8 mouse cellular contexts compared by ENCODE assay signal in the genomic region with DNA sequence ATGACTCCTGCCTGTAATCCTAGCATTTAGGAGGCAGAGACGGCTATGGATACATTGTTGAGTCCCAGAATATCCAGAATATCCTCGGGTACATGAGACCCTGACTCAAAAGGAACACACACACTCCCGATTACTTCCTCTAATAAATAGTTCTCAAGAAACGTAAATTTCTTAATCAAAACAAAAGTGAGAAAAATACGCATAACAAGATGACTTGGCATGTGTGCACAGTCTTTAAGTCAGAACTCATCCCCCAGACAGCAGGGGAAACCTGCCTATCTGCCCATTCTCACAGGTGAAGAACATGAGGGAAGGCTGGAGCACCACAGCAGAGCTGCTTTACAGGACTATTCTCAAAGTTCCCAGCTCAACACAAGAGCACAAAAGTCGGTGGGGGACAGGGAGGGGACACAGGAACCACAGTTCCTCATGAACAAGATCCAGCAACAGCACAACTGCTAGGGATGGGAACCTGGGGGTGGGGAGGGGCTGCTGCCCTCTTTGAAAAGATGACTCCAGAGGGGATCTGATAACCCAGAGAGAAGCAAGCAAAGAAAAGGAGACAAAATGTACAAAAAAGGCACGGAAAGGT. TPM values are rescaled to one million over a fixed set of nuclear protein-coding genes. Genes with fewer than 3 reads are reported as not detected.
DNase-seq lines count a peak whose midpoint lies in the region; ATAC-seq and TF ChIP-seq lines count a peak whose summit lies in the region.

No protein-coding gene starts in this region.

- 36% methylated on average over 7 of the region's 7 CpGs for WGBS in heart, embryonic 12.5 days
- 18% methylated on average over 7 of the region's 7 CpGs for WGBS in heart, postnatal 0 days
- WGBS in midbrain, embryonic 11.5 days, result 50% methylated on average over 7 of the region's 7 CpGs

- peak overlapping the region; percentile 99 for H3K9ac ChIP-seq in heart, embryonic 12.5 days
- peak overlapping the region; percentile 100; the same call in 1 of the 2 replicates for H3K9ac ChIP-seq in heart, postnatal 0 days (replicated peaks; ENCODE audit: low read depth, low read length)
- H3K9ac ChIP-seq in midbrain, embryonic 11.5 days (ENCODE audit: low read length), result peak overlapping the region; percentile 100

- no peaks in the 10 kb centered on the region for H3K9me3 ChIP-seq in heart, embryonic 12.5 days (replicated peaks)
- H3K9me3 ChIP-seq in G1E (replicated peaks), result no peaks in the 10 kb centered on the region
- H3K9me3 ChIP-seq in heart, postnatal 0 days (replicated peaks; ENCODE audit: control insufficient read depth, low read length), result no peaks in the 10 kb centered on the region
- no peaks in the 10 kb centered on the region for H3K9me3 ChIP-seq in midbrain, embryonic 11.5 days (ENCODE audit: control insufficient read depth, low read length)

- ATAC-seq in heart, embryonic 12.5 days (ENCODE audit: insufficient number of reproducible peaks, low FRiP score), result no peak
- ATAC-seq in G1E (ENCODE audit: extremely low read depth, insufficient number of reproducible peaks, low FRiP score, poor library complexity, severe bottlenecking), result no peak
- no peak for ATAC-seq in heart, postnatal 0 days (ENCODE audit: insufficient read depth, low read depth)
- ATAC-seq in midbrain, embryonic 11.5 days (ENCODE audit: low FRiP score), result no peak
- no peak for ATAC-seq in megakaryocyte-erythroid progenitor cell, adult 5-6 weeks (replicated peaks; ENCODE audit: low FRiP score, low TSS enrichment, poor library complexity, severe bottlenecking)

- peak overlapping the region; percentile 100 for H3K27ac ChIP-seq in heart, embryonic 12.5 days (ENCODE audit: poor library complexity, severe bottlenecking)
- H3K27ac ChIP-seq in heart, postnatal 0 days (ENCODE audit: low read depth), result peak overlapping the region; percentile 99
- no peak overlapping the region for H3K27ac ChIP-seq in midbrain, embryonic 11.5 days (ENCODE audit: low read depth, low read length)

- H3K4me3 ChIP-seq in heart, embryonic 12.5 days, result peak overlapping the region; percentile 94
- peak overlapping the region; percentile 80 for H3K4me3 ChIP-seq in G1E (ENCODE audit: low read depth, low read length)
- H3K4me3 ChIP-seq in heart, postnatal 0 days (ENCODE audit: low read depth, low read length), result peak overlapping the region; percentile 95
- peak overlapping the region; percentile 100 for H3K4me3 ChIP-seq in midbrain, embryonic 11.5 days (ENCODE audit: low read depth, low read length)

- H3K27me3 ChIP-seq in heart, embryonic 12.5 days (replicated peaks), result no peaks in the 10 kb centered on the region
- H3K27me3 ChIP-seq in G1E (ENCODE audit: insufficient read depth, low read length), result no peaks in the 10 kb centered on the region
- H3K27me3 ChIP-seq in heart, postnatal 0 days (ENCODE audit: control insufficient read depth, insufficient read depth, low read length), result no peaks in the 10 kb centered on the region
- no peaks in the 10 kb centered on the region for H3K27me3 ChIP-seq in midbrain, embryonic 11.5 days (ENCODE audit: control insufficient read depth, insufficient read depth, low read length)

- peaks cover 56% of the 10 kb centered on the region for H3K4me1 ChIP-seq in heart, embryonic 12.5 days (replicated peaks)
- H3K4me1 ChIP-seq in G1E (ENCODE audit: insufficient read depth, low read depth, low read length), result peaks cover 56% of the 10 kb centered on the region
- H3K4me1 ChIP-seq in heart, postnatal 0 days (ENCODE audit: control insufficient read depth, insufficient read depth), result peaks cover 45% of the 10 kb centered on the region
- peaks cover 32% of the 10 kb centered on the region for H3K4me1 ChIP-seq in midbrain, embryonic 11.5 days (ENCODE audit: control insufficient read depth, insufficient read depth, low read length)

- peak overlapping the region; percentile 91 for H3K4me2 ChIP-seq in heart, embryonic 12.5 days
- peak overlapping the region; percentile 76 for H3K4me2 ChIP-seq in heart, postnatal 0 days (ENCODE audit: low read depth, low read length)
- peak overlapping the region; percentile 89 for H3K4me2 ChIP-seq in midbrain, embryonic 11.5 days

- TF ChIP-seq CTCF in G1E (IDR thresholded peaks at IDR 0.05; ENCODE audit: low read depth, low read length), result no peak
- TF ChIP-seq CTCF in heart, postnatal 0 days (IDR thresholded peaks at IDR 0.05; ENCODE audit: low read depth), result no peak

- no peak for TF ChIP-seq EP300 in heart, postnatal 0 days (IDR thresholded peaks at IDR 0.05; ENCODE audit: low read depth)

- H3K36me3 ChIP-seq in heart, embryonic 12.5 days, result peaks cover 12% of the 10 kb centered on the region
- H3K36me3 ChIP-seq in G1E (replicated peaks), result peaks cover 58% of the 10 kb centered on the region
- no peaks in the 10 kb centered on the region for H3K36me3 ChIP-seq in heart, postnatal 0 days (replicated peaks; ENCODE audit: control insufficient read depth, insufficient read depth, low read length)
- peaks cover 2% of the 10 kb centered on the region for H3K36me3 ChIP-seq in midbrain, embryonic 11.5 days (ENCODE audit: control insufficient read depth, insufficient read depth, low read length)

- no peak for DNase-seq in heart, postnatal 4 days
- DNase-seq in G1E (ENCODE audit: low spot score), result no peak
- no peak for DNase-seq in heart, postnatal 0 days (ENCODE audit: low spot score)
- DNase-seq in midbrain, embryonic 11.5 days (ENCODE audit: low spot score, missing footprints), result peak; percentile 86
- DNase-seq in Muller cell, postnatal 12 days (ENCODE audit: inconsistent ontology term), result no peak
- no peak for DNase-seq in right cerebral cortex, postnatal 14 days

RNA-seq across cellular contexts. Expression of a gene that starts 6.3 kb away (rescaled TPM):
- 24.5 and 28.7 TPM in 2 replicates for polyA plus RNA-seq in heart, embryonic 12.5 days (2016; fragmentation: Nextera tagmentation; extraction: Ambion mirVana)
- total RNA-seq in heart, postnatal 4 days (2021), result 10 to 100 TPM; 74.6 to 77.3 TPM
- 224 and 240 TPM in 2 replicates for total RNA-seq in G1E (2014; fragmentation: Nextera tagmentation)
- total RNA-seq in G1E (2017), result 21.4 and 22.2 TPM in 2 replicates
- polyA plus RNA-seq in G1E (2012), result 124 and 205 TPM in 2 replicates
- total RNA-seq in heart, postnatal 0 days (2014; rRNA removed; ENCODE audit: low replicate concordance), result 27.9 and 33.3 TPM in 2 replicates
- polyA plus RNA-seq in heart, postnatal 0 days (2015; fragmentation: Nextera tagmentation; extraction: Ambion mirVana), result 9.7 and 10.1 TPM in 2 replicates
- polyA plus RNA-seq in midbrain, embryonic 11.5 days (2014; fragmentation: Nextera tagmentation; extraction: Ambion mirVana), result 39.1 and 39.2 TPM in 2 replicates
- 127 and 136 TPM in 2 replicates for total RNA-seq in megakaryocyte-erythroid progenitor cell, adult 5-6 weeks (2014; fragmentation: Nextera tagmentation)
- total RNA-seq in megakaryocyte-erythroid progenitor cell, adult 5-6 weeks (2017), result 28.2 and 29.6 TPM in 2 replicates
